Mouse (Mus musculus): ENCODE measurements around the gene Krtap29-1. TPM values are rescaled to one million over a fixed set of nuclear protein-coding genes. Genes with fewer than 3 reads are reported as not detected.

Krtap29-1 gene
- total RNA-seq (2015) (not detected in 2 replicates), total RNA-seq (2017) (not detected in 2 replicates)

GRCm38 (mm10) chr11:99978953-99979352 is at the start of gene Krtap29-1:
Krtap29-1 (minus strand) TSS chr11:99979053.
- ATAC-seq (ENCODE audit: poor library complexity, severe bottlenecking): no peak

DNA sequence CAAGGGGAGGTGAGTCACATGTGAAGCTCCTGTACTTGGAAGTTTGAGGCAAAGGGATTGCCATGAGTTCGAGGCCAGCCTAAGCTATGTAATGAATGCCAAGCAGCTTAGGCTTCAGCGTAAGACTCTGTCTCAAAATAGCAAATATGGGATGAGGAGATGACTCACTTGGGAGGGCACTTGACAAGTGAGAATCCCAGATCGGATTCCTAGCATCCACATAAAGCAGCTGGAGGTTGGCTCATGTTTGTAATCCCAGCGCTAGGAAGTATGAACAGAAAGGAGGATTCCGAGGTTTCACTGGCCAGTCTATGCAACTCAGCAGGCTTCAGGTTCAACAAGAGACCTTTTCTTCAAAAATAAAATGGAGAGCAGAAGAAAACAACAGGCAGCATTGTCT is 42.6 kb upstream of the Krtap29-1 start:
- no peak for ATAC-seq (ENCODE audit: poor library complexity, severe bottlenecking)

GRCm38 (mm10) chr11:100019466-100019865 is 40.6 kb upstream of the Krtap29-1 start:
- ATAC-seq (ENCODE audit: poor library complexity, severe bottlenecking): no peak

DNA sequence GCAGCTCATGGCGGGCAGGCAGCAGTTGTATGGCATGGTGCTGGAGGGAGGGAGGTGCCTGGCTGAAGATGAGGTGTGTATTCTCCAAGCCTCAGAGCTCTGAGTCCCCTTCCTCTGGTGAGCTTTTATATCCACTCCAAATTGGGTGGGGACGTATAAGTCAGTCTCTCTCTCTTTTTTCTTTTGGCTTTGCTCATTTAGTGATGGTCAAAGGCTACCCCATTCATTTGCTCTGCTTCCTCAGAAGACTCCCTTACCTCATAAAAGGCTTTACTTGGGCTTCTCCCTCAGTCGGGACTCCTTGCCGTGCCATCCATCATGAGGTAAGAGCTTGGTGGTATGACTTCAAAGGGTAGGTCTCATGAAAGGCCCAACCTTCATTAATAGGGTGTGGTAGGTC is 37.3 kb upstream of the Krtap29-1 start, which contains the start of gene Krt33a:
Gene Krt33a (minus strand): TSS at position 101 of the 400 bp plus-strand sequence.
- ATAC-seq (ENCODE audit: poor library complexity, severe bottlenecking): no peak

- no peak for ATAC-seq (ENCODE audit: poor library complexity, severe bottlenecking)
Observed at GRCm38 (mm10) chr11:100013691-100014171, 34.9 kb upstream of the Krtap29-1 start.

DNA sequence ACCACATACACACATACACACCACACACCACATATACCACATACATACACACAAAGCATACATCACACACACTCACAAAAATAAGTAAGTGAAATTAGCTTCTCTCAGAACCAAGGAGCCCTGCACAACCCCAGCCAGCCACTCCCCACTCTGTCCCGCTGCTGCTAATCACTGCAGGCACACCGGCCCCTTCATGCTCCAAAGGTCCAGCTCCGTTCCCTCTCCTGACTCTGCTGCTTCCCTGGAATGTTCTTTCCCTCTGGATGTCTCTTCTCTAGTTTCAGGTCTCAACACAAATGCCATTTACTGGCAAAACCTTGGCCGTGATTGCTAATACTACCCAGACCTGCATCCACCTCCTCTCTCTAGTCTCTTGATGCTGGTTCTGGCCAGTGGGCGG is 31.8 kb upstream of the Krtap29-1 start:
- ATAC-seq (ENCODE audit: poor library complexity, severe bottlenecking): no peak

DNA sequence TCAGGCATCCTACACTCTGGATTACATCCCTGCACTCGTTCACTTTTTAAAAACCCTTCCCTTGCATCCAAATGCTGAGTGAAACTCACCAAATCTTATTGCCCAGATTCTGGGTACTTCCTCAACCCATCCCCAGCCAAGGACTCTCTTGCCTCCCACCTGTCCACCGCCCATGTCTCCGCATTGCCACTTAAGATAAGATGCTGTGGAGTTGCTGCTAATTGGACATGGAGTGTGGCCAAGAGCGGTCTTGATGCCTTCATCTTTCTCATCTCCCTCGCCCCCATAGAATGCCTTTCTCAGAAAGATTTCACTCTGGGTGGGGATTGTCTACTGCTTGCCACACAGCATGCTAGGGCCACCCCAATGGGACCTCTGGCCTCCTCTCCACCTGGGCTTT is 29.5 kb upstream of the Krtap29-1 start:
- ATAC-seq (ENCODE audit: poor library complexity, severe bottlenecking): no peak

DNA sequence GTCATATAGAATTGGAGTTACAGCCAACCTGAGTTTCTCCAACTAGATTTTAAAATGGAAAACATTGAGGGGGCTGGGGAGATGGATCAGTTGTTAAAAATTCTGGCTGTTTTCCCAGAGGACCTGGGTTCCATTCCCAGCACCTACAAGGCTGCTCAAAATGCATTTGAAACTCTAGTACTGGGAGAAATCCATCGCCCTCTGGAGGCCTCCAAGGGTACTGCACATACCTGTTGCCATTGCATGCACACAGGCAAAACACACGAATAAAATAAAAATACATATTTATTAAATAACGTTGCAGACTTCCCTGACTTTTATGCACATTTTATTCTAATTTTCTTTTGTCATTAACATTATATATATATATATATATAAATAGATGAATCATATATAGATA is 27.8 kb upstream of the Krtap29-1 start:
- ATAC-seq (ENCODE audit: poor library complexity, severe bottlenecking): no peak

GRCm38 (mm10) chr11:100005905-100006304 is 27.1 kb upstream of the Krtap29-1 start:
- no peak for ATAC-seq (ENCODE audit: poor library complexity, severe bottlenecking)

GRCm38 (mm10) chr11:100004846-100005245 is 26.0 kb upstream of the Krtap29-1 start:
- ATAC-seq (ENCODE audit: poor library complexity, severe bottlenecking): peak; percentile 54; the same call in 1 of the 2 replicates

- ATAC-seq (ENCODE audit: poor library complexity, severe bottlenecking): no peak
Observed at GRCm38 (mm10) chr11:99999091-99999490, 20.2 kb upstream of the Krtap29-1 start.

GRCm38 (mm10) chr11:99994384-99994661 is 15.5 kb upstream of the Krtap29-1 start:
- no peak for ATAC-seq (ENCODE audit: poor library complexity, severe bottlenecking)

GRCm38 (mm10) chr11:99993620-99994383 is 14.9 kb upstream of the Krtap29-1 start, which contains the start of gene Krtap17-1:
Krtap17-1 (minus strand) TSS chr11:99993994.
- ATAC-seq (ENCODE audit: poor library complexity, severe bottlenecking): no peak

DNA sequence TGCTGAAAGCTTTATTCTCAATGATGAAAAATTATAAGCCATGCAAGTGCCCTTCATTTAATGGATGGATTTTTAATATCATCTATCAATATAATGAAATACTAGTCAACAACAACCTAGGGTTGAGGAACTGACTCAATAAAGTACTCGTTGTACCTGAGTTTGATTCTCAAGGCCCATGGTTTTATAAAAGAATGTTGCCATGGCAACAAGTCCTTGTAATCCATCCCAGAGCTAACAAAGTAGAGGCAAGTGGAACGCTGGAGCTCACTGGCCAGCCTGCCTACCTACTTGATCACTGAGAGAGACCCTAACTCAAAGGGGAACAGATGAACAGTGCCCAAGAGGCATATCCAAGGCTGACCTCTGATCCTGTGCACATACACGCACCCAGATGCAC is 11.7 kb upstream of the Krtap29-1 start:
- no peak for ATAC-seq (ENCODE audit: poor library complexity, severe bottlenecking)

DNA sequence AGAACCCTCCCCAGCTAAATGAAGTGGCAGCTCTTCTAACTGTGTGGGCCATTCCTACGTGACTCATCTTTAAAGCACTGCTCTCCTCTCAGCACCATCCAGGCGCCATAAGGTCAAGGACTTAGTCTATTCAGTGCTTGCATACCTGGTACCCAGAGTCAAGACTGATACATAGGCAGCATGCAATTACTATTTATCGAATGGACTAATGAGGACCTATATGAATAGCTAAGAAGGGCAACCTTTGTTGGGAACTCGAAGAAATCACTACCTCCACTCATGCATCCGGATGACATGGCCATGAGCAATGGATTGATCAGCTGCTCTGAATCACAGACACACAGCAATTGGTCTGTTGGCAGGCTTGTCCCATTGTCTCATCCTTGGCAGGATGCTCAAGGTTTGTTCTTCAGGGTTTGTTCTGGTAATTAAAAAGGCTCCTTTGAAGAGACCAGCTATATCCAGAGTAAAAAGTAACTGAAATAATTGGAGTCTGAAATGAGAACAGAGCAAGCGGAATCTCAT is 11.1 kb upstream of the Krtap29-1 start:
- ATAC-seq (ENCODE audit: poor library complexity, severe bottlenecking): no peak

DNA sequence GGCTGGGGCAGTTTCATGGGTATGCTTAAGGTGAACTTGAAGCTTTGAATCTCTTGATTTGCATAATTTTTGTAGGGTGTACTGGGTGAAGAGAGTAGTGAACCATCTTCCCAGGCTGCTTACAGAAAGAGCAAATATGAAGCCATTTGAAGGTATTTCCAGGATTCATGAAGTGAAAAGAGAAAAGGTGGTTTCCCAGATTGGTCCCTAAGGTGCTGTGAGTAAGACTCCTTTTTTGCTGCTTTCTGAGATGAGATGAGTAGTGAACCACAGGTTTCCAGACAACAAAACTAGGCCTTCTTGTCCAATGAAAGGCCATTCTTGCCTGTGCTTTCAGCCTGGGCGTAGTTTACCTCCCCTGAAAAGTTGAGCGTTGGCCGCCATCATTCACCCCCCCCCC is 9.7 kb upstream of the Krtap29-1 start:
- no peak for ATAC-seq (ENCODE audit: poor library complexity, severe bottlenecking)

DNA sequence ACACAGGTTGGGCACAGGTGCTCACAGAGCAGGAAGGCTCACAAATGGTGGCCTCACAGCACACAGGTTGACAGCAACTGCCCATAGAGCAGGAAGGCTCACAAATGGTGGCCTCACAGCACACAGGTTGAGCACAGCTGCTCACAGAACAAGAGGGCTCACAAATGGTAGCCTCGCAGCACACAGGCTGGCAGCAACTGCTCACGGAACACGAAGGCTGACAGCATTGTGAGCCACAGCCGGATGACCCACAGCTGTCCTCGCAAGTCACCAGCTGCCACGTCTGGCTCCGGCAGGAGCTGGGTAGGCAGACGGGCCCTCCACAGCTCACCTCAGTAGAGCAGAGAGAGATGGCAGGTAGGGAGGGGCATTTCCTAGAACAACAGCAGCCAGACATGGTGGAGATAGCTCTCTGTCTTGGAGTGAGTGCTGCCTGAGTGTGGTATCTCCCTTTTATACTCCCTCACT is 7.4 kb upstream of the Krtap29-1 start, which contains the start of gene Krtap16-1:
Gene Krtap16-1 (minus strand): TSS at position 418 of the 468 bp plus-strand sequence.
- ATAC-seq (ENCODE audit: poor library complexity, severe bottlenecking): no peak

- no peak for ATAC-seq (ENCODE audit: poor library complexity, severe bottlenecking)
Observed at GRCm38 (mm10) chr11:99985291-99986092, 6.6 kb upstream of the Krtap29-1 start.

DNA sequence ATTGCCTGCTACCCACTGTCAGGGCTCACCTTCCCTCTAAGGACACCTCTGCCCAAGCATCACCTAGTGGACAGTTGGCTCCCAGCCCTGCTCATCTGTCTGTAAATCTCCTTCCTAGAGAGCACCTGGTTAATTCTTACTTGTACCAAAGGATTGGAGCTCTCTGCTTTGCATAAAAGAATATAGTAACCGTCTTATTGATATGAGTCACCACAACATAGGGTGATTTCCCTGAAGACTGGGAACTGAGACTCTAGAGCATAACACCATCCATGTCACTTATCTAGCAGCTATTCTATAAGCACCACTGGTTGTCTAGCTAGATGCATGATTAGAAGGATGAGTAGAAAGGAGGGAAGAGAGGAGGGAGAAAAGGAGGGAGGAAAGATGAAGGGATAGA is 4.6 kb upstream of the Krtap29-1 start:
- ATAC-seq (ENCODE audit: poor library complexity, severe bottlenecking): no peak

- no peak for ATAC-seq (ENCODE audit: poor library complexity, severe bottlenecking)
Observed at GRCm38 (mm10) chr11:99982731-99983130, 3.9 kb upstream of the Krtap29-1 start.

DNA sequence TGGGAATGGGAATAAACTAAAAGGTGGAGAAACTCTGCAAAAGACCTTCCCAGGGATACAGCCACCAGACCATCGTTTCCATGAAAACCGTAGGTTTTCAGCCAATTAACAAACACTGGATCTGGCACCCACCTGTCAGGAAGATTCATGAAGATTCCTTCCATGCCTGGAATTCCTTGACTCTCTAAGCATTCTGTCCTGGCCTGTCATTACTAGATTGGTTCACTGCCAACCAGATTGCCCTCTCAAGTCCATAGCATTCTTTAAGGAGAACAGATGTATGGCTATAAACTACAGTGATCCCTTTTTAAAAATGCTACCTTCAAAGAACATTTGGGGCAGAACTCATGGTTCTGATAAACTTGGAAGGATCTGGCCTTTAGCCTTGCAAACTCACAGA is 12.9 kb downstream of the Krtap29-1 start:
- ATAC-seq (ENCODE audit: poor library complexity, severe bottlenecking): no peak
